8 mouse cellular contexts compared by ENCODE assay signal in the genomic region with DNA sequence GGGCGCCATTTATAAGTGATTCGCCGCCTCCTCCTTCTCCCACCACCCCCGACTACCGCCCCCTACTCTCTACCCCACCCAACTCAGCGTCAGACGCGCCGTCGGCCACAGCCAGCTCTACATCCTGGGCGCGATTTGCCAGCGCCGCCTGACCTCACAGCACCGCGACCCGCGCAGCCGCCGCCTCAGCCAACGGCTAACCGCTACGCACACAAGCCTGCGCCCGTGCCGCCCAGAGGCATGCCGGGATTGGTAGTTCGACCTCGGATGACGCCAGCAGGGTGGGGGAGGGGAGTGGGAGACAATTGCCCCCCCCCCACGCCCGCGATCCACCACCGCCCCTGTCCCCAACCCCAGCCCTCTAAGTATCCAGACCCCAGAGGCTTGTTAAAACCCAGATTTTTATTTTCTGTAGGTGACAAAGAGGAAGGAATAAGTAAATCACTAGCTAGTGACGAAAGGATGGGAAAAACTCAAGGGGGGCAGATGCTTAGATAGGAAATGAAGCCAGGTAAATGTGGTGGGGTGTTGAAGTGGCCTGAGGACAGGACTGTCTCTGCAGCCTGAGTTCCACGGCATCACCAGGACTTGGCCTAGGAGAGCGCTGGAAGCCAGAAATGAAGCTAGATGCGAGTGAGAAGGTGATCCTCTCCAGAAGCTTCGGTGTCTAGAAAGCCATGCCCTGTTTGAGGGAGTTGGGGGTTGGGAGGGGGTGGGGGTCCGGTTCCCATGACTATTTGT. TPM values are rescaled to one million over a fixed set of nuclear protein-coding genes. Genes with fewer than 3 reads are reported as not detected.
DNase-seq lines count a peak whose midpoint lies in the region; ATAC-seq lines count a peak whose summit lies in the region.

TSS of gene Morf4l1 (minus strand) at position 208 of the 741 bp plus-strand sequence.

- peaks cover 3% of the 10 kb centered on the region for H3K36me3 ChIP-seq in forebrain, embryonic 10.5 days (replicated peaks)
- no peaks in the 10 kb centered on the region for H3K36me3 ChIP-seq in heart, embryonic 15.5 days
- 0 out of 2 replicates have a peak, but pooled peaks cover 3% of the 10 kb centered on the region for H3K36me3 ChIP-seq in liver, embryonic 15.5 days (replicated peaks)
- H3K36me3 ChIP-seq in neural tube, embryonic 12.5 days: no peaks in the 10 kb centered on the region

- H3K27ac ChIP-seq in forebrain, embryonic 10.5 days: peak within 1 kb of the TSS; percentile 100
- H3K27ac ChIP-seq in heart, embryonic 15.5 days: peak within 1 kb of the TSS; percentile 100
- peak within 1 kb of the TSS; percentile 97 for H3K27ac ChIP-seq in liver, embryonic 15.5 days (replicated peaks)
- peak within 1 kb of the TSS; percentile 94 for H3K27ac ChIP-seq in neural tube, embryonic 12.5 days

- peak; percentile 97 for ATAC-seq in heart, embryonic 15.5 days (replicated peaks; ENCODE audit: insufficient number of reproducible peaks, insufficient read depth, low FRiP score, low read depth)
- ATAC-seq in liver, embryonic 15.5 days (ENCODE audit: insufficient read depth): peak; percentile 91
- ATAC-seq in neural tube, embryonic 12.5 days (ENCODE audit: low FRiP score, low read depth): peak; percentile 99

- no peaks in the 10 kb centered on the region for H3K27me3 ChIP-seq in forebrain, embryonic 10.5 days (ENCODE audit: poor library complexity, severe bottlenecking)
- peaks cover 4% of the 10 kb centered on the region; the same call in 1 of the 2 replicates for H3K27me3 ChIP-seq in heart, embryonic 15.5 days
- no peaks in the 10 kb centered on the region for H3K27me3 ChIP-seq in liver, embryonic 15.5 days
- H3K27me3 ChIP-seq in neural tube, embryonic 12.5 days (replicated peaks): no peaks in the 10 kb centered on the region

- H3K4me1 ChIP-seq in forebrain, embryonic 10.5 days: peaks cover 23% of the 10 kb centered on the region
- peaks cover 21% of the 10 kb centered on the region for H3K4me1 ChIP-seq in heart, embryonic 15.5 days (replicated peaks)
- H3K4me1 ChIP-seq in liver, embryonic 15.5 days (replicated peaks): peaks cover 39% of the 10 kb centered on the region
- peaks cover 23% of the 10 kb centered on the region for H3K4me1 ChIP-seq in neural tube, embryonic 12.5 days

- DNase-seq in CD8-positive naive resting alpha-beta T cell, adult 2 months (ENCODE audit: low read depth in 2 of 2, low spot score in 2 of 2): peak; percentile 92 to 94
- DNase-seq in c-Kit-positive CD71-negative TER-119-negative erythroid progenitor cells, embryonic 14.5 days (ENCODE audit: low read depth): peak; percentile 82
- peak; percentile 99 for DNase-seq in forebrain, embryonic 10.5 days (ENCODE audit: extremely low spot score, low spot score)
- DNase-seq in kidney, postnatal 36 days: peak; percentile 98
- peak; percentile 97 for DNase-seq in telencephalon, adult 2 months (ENCODE audit: low read depth, low spot score)

- no peaks in the 10 kb centered on the region for H3K9me3 ChIP-seq in forebrain, embryonic 10.5 days
- H3K9me3 ChIP-seq in heart, embryonic 15.5 days (replicated peaks): no peaks in the 10 kb centered on the region
- no peaks in the 10 kb centered on the region for H3K9me3 ChIP-seq in liver, embryonic 15.5 days (replicated peaks)
- no peaks in the 10 kb centered on the region for H3K9me3 ChIP-seq in neural tube, embryonic 12.5 days

- H3K9ac ChIP-seq in heart, embryonic 15.5 days: peak within 1 kb of the TSS; percentile 97
- peak within 1 kb of the TSS; percentile 91 for H3K9ac ChIP-seq in liver, embryonic 15.5 days
- H3K9ac ChIP-seq in neural tube, embryonic 12.5 days: peak within 1 kb of the TSS; percentile 90

- H3K4me2 ChIP-seq in heart, embryonic 15.5 days: peak within 1 kb of the TSS; percentile 86
- H3K4me2 ChIP-seq in liver, embryonic 15.5 days: peak within 1 kb of the TSS; percentile 75
- peak within 1 kb of the TSS; percentile 67 for H3K4me2 ChIP-seq in neural tube, embryonic 12.5 days (replicated peaks)

- peak within 1 kb of the TSS; percentile 97 for H3K4me3 ChIP-seq in forebrain, embryonic 10.5 days
- peak within 1 kb of the TSS; percentile 97 for H3K4me3 ChIP-seq in heart, embryonic 15.5 days
- peak within 1 kb of the TSS; percentile 79 for H3K4me3 ChIP-seq in liver, embryonic 15.5 days (replicated peaks)
- H3K4me3 ChIP-seq in neural tube, embryonic 12.5 days: peak within 1 kb of the TSS; percentile 77

- 3% methylated on average over 40 of the region's 40 CpGs for WGBS in forebrain, embryonic 10.5 days
- under 1% methylated on average over 40 of the region's 40 CpGs for WGBS in heart, embryonic 15.5 days
- WGBS in liver, embryonic 15.5 days (ENCODE audit: insufficient replicate concordance): 2% methylated on average over 39 of the region's 40 CpGs
- 2% methylated on average over 40 of the region's 40 CpGs for WGBS in neural tube, embryonic 12.5 days

RNA-seq across cellular contexts. Expression of gene Morf4l1, which starts in this region (rescaled TPM):
- 528 and 553 TPM in 2 replicates for polyA plus RNA-seq in forebrain, embryonic 10.5 days (2016; fragmentation: Nextera tagmentation; extraction: Ambion mirVana)
- polyA plus RNA-seq in heart, embryonic 15.5 days (2015; fragmentation: Nextera tagmentation; extraction: Ambion mirVana): 298 and 299 TPM in 2 replicates
- polyA plus RNA-seq in liver, embryonic 15.5 days (2015; fragmentation: Nextera tagmentation; extraction: Ambion mirVana): 104 and 108 TPM in 2 replicates
- polyA plus RNA-seq in neural tube, embryonic 12.5 days (2016; fragmentation: Nextera tagmentation; extraction: Ambion mirVana): 507 and 535 TPM in 2 replicates

Comparison
In these comparisons a context has a peak if more than half of its experiments do, and no peak if none do; other contexts are left out.
1. Peak in every context shown above with its lines: DNase-seq, ATAC-seq, H3K4me3 ChIP-seq and H3K27ac ChIP-seq.